Mouse (Mus musculus): ENCODE data around the gene Vti1a.

GRCm38 (mm10) chr19:55643288-55643901 is 327.3 kb downstream of the Vti1a start:
- TF ChIP-seq CTCF (IDR thresholded peaks at IDR 0.05) (no peak), EP300 (IDR thresholded peaks at IDR 0.05) (no peak)

Measured in lung, postnatal 0 days (tissue).